Mouse (Mus musculus) hindbrain, embryonic 16.5 days (tissue): Measurements from ENCODE around the gene Akap1. TPM values are rescaled to one million over a fixed set of nuclear protein-coding genes. Genes with fewer than 3 reads are reported as not detected.

ENCODE experiments used
- ATAC-seq: fragments of 200-750 bp; cut with Nextera tagmentation; 2 replicates; pipeline ENCODE4 v1.8.0; 2017; ENCODE audit warnings: moderate TSS enrichment, moderate library complexity
- H3K27ac ChIP-seq: fragments of 300-500 bp; sonication (generic); 2 replicates; pipeline ENCODE4 v1.5.1; 2014; ENCODE audit warnings: low read depth, mild to moderate bottlenecking, control low read depth, low read length, moderate library complexity
- H3K27me3 ChIP-seq: fragments of 300-500 bp; sonication (generic); replicated peaks from 2 replicates; pipeline ENCODE4 v1.6.1; 2014; ENCODE audit warnings: low read length; ENCODE audit not compliant: control insufficient read depth, insufficient read depth
- H3K36me3 ChIP-seq: fragments of 300-500 bp; sonication (generic); 2 replicates; pipeline ENCODE4 v1.6.1; 2014; ENCODE audit warnings: mild to moderate bottlenecking, low read length, moderate library complexity, mixed read lengths; ENCODE audit not compliant: control insufficient read depth, insufficient read depth
- H3K4me1 ChIP-seq: fragments of 300-500 bp; sonication (generic); 2 replicates; pipeline ENCODE4 v1.6.1; 2014; ENCODE audit warnings: low read depth, low read length; ENCODE audit not compliant: control insufficient read depth, insufficient read depth
- H3K4me2 ChIP-seq: fragments of 300-500 bp; sonication (generic); 2 replicates; pipeline ENCODE4 v1.6.1; 2014; ENCODE audit warnings: mild to moderate bottlenecking, low read length, control low read depth, moderate library complexity
- H3K4me3 ChIP-seq: fragments of 300-500 bp; sonication (generic); 2 replicates; pipeline ENCODE4 v1.5.1; 2014; ENCODE audit warnings: mild to moderate bottlenecking, low read length, control low read depth, moderate library complexity
- H3K9ac ChIP-seq: fragments of 300-500 bp; sonication (generic); 2 replicates; pipeline ENCODE4 v1.6.1; 2014; ENCODE audit warnings: low read depth, mild to moderate bottlenecking, control low read depth, low read length, moderate library complexity
- H3K9me3 ChIP-seq: fragments of 300-500 bp; sonication (generic); 2 replicates; pipeline ENCODE4 v1.6.1; 2014; ENCODE audit warnings: mild to moderate bottlenecking, low read length, moderate library complexity; ENCODE audit not compliant: control insufficient read depth
- WGBS: fragments of 180-500 bp; shearing (Covaris S2); extraction: QIAGEN DNeasy Blood & Tissue Kit; methylation state at CpG from one replicate; pipeline ENCODE4 v1.1.7; 2014; 5-methylcytosine and 5-hydroxymethylcytosine counted together
- polyA plus RNA-seq: library from polyadenylated mRNA; unstranded; fragments of >200 nt; fragmentation: Nextera tagmentation; extraction: Ambion mirVana; gene quantifications from 2 replicates; pipeline ENCODE4 v1.2.1, GENCODE M21; 2015

Gene Akap1
- polyA plus RNA-seq, 1 experiment from 2014 or later: 28.5 TPM

DNA sequence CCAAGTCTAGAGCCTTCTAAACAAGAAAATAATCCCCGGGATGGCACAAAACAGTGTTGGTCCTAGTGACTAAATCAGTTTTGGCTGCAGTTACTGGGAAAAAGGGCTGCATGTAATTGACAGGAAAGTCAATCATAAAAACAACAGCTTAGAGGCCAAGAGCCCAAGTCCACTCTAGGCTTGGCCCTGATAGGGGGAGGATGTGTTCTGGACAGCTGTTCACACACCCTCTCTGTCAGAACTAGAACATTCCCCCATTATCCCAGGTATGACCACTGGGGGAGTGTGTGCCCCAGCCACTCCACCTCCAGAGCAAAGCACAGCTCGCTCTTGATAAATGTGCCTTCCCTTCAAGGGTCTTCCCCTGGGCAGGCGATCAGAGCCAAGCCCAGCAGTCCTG, 14.7 kb downstream of the Akap1 start:
- WGBS: 74% methylated on average over 3 of the region's 3 CpGs
- Histone ChIP-seq H3K9me3 (no peaks in the 10 kb centered on the region), H3K4me3 (no peak overlapping the region), H3K4me2 (no peak overlapping the region), H3K27ac (0 out of 2 replicates have a peak overlapping the region, but pooled peaks have one; percentile 37), H3K36me3 (peaks cover 9% of the 10 kb centered on the region), H3K4me1 (peaks cover 10% of the 10 kb centered on the region), H3K9ac (no peak overlapping the region), H3K27me3 (no peaks in the 10 kb centered on the region)
- ATAC-seq: no peak

DNA sequence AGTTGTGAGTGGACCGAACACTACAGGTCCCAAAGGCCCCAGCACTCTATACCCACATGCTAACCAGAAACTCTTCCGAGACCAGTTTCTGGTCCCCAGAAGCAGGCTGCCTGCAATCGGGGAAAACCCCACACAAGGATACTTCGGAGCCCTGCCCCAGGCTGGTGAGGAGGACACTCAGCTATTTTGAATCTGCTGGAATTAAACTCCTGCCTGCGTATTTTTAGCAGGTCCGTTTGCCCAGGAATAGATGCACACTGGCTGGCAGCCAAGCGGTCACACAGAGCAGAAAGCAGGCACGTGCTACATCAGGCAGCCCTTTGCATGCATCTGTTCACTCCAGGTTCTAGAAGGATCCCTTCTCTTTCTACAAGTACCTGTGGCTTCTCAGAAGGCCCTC, 15.1 kb downstream of the Akap1 start:
- H3K9ac ChIP-seq: no peak overlapping the region
- H3K4me2 ChIP-seq: no peak overlapping the region
- H3K27me3 ChIP-seq: no peaks in the 10 kb centered on the region
- no peaks in the 10 kb centered on the region for H3K9me3 ChIP-seq
- H3K36me3 ChIP-seq: peaks cover 13% of the 10 kb centered on the region
- H3K27ac ChIP-seq: no peak overlapping the region
- 55% methylated on average over 8 of the region's 8 CpGs for WGBS
- peaks cover 10% of the 10 kb centered on the region for H3K4me1 ChIP-seq
- ATAC-seq: no peak
- H3K4me3 ChIP-seq: no peak overlapping the region

DNA sequence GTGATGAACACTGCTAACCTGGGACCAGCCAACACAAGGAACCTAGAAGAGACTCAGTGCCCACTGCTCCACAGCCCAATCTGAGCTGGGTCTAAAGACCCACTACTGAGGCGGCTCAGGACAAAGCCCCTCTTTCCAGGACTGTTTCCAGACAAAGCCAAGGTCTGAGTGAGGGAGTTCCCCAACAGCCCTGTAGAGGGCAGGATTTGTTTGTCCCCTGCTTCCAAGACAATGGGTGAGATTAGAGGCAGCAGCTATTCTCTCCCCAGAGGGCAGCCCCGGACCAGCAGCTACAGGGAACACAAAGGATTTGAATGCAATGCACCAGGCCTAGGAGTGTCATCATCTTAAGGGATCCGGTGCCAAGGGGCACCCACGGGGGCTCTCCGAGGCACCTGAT, 15.8 kb downstream of the Akap1 start:
- H3K4me2 ChIP-seq: no peak overlapping the region
- H3K27ac ChIP-seq: no peak overlapping the region
- ATAC-seq: peak; percentile 43; the same call in 1 of the 2 replicates
- H3K9me3 ChIP-seq: no peaks in the 10 kb centered on the region
- H3K9ac ChIP-seq: no peak overlapping the region
- no peak overlapping the region for H3K4me3 ChIP-seq
- peaks cover 10% of the 10 kb centered on the region for H3K4me1 ChIP-seq
- WGBS: 28% methylated on average over 5 of the region's 5 CpGs
- H3K36me3 ChIP-seq: peaks cover 19% of the 10 kb centered on the region
- no peaks in the 10 kb centered on the region for H3K27me3 ChIP-seq

DNA sequence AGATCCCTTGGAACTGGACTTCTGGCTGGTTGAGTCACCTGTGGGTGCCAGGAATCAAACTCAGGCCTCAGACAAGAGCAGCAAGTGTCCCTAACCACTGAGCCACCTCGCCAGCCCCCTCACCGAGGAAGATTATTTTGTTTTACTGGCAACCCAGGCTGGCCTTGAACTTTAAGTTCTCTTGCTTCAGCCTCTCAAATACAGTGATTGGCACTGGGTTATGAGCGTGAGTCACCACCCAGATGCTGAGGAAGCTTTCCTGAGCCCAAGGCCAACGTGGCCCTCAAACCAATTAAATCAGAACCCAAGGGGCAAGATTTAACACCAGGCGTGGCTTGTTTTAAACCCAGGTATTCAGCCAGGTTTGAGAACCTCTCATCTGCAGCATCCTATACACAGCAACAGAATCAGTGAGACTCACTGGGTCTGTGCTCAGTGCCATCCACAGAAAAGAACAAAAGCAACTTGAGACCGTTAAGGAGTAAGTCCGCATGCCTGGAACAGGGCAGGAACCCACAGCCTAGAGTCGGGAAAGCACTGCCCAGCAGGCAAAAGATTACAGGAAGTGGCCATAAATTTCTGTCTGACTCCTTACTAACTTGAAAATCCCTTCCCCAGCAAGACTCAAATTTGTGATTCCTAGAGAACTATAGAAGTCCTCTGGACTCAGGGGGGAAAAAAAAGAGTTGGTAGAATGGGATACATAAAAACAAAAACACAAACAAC, 16.9 kb downstream of the Akap1 start:
- H3K9me3 ChIP-seq: no peaks in the 10 kb centered on the region
- 86% methylated on average over 8 of the region's 8 CpGs for WGBS

DNA sequence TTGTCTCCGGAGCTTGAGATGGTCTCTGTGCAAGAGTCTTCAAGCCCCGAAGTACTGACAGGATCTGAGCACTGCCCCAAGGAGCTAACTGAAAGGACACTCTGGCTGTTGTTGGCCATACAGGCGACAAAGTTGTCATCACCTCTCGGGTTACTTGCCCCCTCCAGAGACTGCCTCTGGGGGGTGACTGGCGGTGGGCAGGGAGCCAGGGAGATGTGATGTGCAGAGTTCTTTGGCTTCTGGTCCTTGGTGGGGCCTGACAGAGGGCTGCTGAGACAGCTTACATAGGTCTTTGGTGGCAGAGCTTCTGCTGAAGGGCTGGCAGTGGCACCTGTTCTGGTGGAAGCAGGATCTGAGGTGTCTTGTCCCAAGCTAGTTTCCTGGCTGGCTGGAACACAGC, 20.0 kb downstream of the Akap1 start:
- 85% methylated on average over 5 of the region's 5 CpGs for WGBS
- no peak for ATAC-seq
- Histone ChIP-seq H3K4me3 (no peak overlapping the region), H3K4me2 (no peak overlapping the region), H3K9me3 (no peaks in the 10 kb centered on the region), H3K9ac (no peak overlapping the region), H3K36me3 (peaks cover 23% of the 10 kb centered on the region), H3K27ac (no peak overlapping the region), H3K27me3 (no peaks in the 10 kb centered on the region), H3K4me1 (peaks cover 7% of the 10 kb centered on the region)

More for the DNA sequence above, 16.9 kb downstream of the Akap1 start:
- H3K4me2 ChIP-seq: no peak overlapping the region
- H3K36me3 ChIP-seq: peaks cover 22% of the 10 kb centered on the region
- H3K27me3 ChIP-seq: no peaks in the 10 kb centered on the region
- no peak for ATAC-seq
- no peak overlapping the region for H3K27ac ChIP-seq
- H3K4me1 ChIP-seq: peaks cover 10% of the 10 kb centered on the region
- H3K4me3 ChIP-seq: no peak overlapping the region
- H3K9ac ChIP-seq: no peak overlapping the region

DNA sequence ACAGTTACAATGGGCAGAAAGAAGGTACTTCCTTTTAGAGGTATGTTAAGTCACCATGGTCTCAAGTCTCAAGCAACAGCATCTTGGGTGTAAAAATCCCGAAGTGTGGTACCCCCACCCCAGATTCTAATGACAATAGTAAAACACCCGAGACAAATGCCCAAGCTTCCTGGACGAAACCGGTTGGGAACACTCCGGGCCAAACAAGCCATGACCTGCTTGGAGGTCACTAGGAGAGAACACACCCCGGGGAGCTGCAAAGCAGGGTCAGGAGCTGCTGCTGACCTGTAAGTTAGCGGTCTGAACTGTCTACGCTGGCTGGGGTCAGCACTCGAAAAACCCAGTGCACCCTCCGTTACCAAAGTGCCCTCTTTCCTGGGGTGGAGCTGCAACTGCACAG, 21.1 kb downstream of the Akap1 start:
- H3K4me3 ChIP-seq: no peak overlapping the region
- H3K36me3 ChIP-seq: peaks cover 26% of the 10 kb centered on the region
- no peak overlapping the region for H3K9ac ChIP-seq
- no peak for ATAC-seq
- H3K4me1 ChIP-seq: peaks cover under 1% of the 10 kb centered on the region; the same call in 1 of the 2 replicates
- WGBS: 87% methylated on average over 10 of the region's 10 CpGs
- H3K9me3 ChIP-seq: no peaks in the 10 kb centered on the region
- no peak overlapping the region for H3K27ac ChIP-seq
- H3K4me2 ChIP-seq: no peak overlapping the region
- H3K27me3 ChIP-seq: no peaks in the 10 kb centered on the region

DNA sequence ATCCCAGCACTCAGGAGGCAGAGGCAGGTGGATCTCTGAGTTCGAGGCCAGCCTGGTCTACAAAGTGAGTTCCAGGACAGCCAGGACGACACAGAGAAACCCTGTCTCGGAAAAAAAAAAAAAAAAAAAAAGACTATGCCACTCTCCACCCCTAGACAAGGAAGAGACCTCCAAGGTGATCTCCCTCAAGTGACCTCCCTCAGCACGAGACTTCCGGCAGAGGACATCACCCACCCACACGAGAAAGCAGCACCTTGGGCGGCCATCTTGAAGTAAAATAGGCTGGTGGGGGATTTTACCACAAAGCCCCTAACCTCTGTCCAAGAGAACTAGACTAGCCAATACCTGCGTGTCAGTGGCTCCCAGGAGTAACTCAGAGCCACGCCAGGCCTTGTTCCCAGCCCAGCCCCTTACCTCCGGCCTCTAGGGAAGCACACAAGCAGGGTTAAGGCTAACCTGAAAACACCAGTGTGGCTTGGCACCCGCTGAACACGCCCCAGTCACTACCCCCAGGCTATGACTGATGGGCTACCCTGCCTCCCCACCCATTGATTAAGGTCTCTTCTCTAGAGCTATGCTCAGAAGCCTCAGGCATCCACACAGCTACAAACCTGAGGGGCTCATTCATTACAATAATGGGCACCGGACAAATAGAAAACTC, 21.9 kb downstream of the Akap1 start:
- 94% methylated on average over 13 of the region's 13 CpGs for whole genome bisulfite sequencing
- Histone ChIP-seq H3K4me2 (no peak overlapping the region), H3K9me3 (no peaks in the 10 kb centered on the region), H3K36me3 (peaks cover 26% of the 10 kb centered on the region), H3K4me3 (no peak overlapping the region), H3K27ac (no peak overlapping the region), H3K9ac (no peak overlapping the region), H3K27me3 (no peaks in the 10 kb centered on the region), H3K4me1 (no peaks in the 10 kb centered on the region)
- ATAC-seq: no peak

DNA sequence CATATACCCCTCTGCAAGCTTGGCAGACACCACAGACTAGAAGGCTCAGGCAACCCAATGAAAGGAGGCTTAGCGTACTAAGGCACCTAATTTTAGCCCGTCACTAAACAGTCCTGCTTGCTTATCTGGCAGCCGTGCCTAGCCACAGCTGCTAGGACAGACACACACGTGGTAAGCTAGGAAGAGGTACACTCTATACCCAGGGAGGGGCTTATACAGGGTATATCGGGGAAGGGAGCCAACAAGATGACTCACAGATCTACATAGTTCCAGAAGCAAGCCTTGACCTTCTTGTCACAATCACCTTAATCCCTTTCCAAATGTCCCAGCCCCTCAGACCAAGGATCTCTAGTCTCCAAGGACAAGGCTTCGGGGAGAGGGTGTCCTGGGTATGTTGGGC, 23.0 kb downstream of the Akap1 start:
- H3K9ac ChIP-seq: no peak overlapping the region
- no peaks in the 10 kb centered on the region for H3K9me3 ChIP-seq
- WGBS: 77% methylated on average over 6 of the region's 6 CpGs
- H3K4me2 ChIP-seq: no peak overlapping the region
- H3K4me3 ChIP-seq: no peak overlapping the region
- no peak for ATAC-seq
- no peaks in the 10 kb centered on the region for H3K4me1 ChIP-seq
- H3K36me3 ChIP-seq: peaks cover 31% of the 10 kb centered on the region
- H3K27ac ChIP-seq: no peak overlapping the region
- no peaks in the 10 kb centered on the region for H3K27me3 ChIP-seq

DNA sequence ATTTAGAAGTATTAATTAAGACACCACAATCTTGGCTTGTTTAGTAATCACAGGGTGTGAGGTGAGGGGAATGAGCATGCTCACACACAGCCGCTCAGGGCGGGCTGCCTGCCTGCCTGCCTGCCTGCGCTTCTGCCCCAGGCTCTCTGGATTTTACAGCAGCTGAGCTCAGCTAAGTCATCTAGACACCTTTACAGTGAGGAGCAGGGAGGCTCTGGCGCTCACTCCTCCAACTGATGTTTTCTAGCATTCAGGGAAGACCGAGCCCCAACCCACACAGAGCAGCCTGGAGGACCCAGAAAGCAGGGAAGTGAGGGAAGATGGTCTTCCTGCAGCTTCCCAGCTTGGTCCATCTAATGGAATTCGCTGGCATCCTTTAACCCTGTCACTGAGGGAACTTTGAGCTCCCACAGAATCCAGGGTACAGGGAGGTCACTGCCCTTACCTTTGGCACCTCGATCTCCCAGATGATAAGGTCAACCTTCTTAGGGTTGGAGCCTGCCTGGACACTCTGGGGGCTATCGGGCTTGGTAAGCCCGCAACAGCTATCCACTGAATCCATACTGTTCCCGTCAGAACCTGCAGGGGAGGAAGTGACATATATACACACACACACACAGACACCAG, 23.5 kb downstream of the Akap1 start:
- ATAC-seq: no peak
- Histone ChIP-seq H3K27ac (no peak overlapping the region), H3K4me3 (no peak overlapping the region), H3K36me3 (peaks cover 33% of the 10 kb centered on the region), H3K9ac (no peak overlapping the region), H3K4me2 (no peak overlapping the region), H3K27me3 (no peaks in the 10 kb centered on the region), H3K4me1 (no peaks in the 10 kb centered on the region), H3K9me3 (no peaks in the 10 kb centered on the region)
- WGBS: 84% methylated on average over 10 of the region's 10 CpGs
